Mouse (Mus musculus) lung, postnatal 10 days (tissue): ENCODE results near the gene Ptprf.

ENCODE experiments used
- DNase-seq: peaks from one replicate; pipeline ENCODE4 v3.0.0; 2021

The Ptprf gene

GRCm38 (mm10) chr4:118256217-118256616, 35.0 kb downstream of the Ptprf start:
- DNase-seq, result no peak

- no peak for DNase-seq
Observed at GRCm38 (mm10) chr4:118254953-118255352, 36.3 kb downstream of the Ptprf start.

GRCm38 (mm10) chr4:118247323-118247722, 43.9 kb downstream of the Ptprf start:
- peak; percentile 45 for DNase-seq

- no peak for DNase-seq
Observed at GRCm38 (mm10) chr4:118245847-118246246, 45.4 kb downstream of the Ptprf start.

- DNase-seq, result no peak
Observed at GRCm38 (mm10) chr4:118243791-118244190, 47.4 kb downstream of the Ptprf start.

- DNase-seq, result no peak
Observed at GRCm38 (mm10) chr4:118243298-118243697, 47.9 kb downstream of the Ptprf start.

GRCm38 (mm10) chr4:118239960-118240689, 51.1 kb downstream of the Ptprf start:
- DNase-seq, result no peak

GRCm38 (mm10) chr4:118238666-118239065, 52.5 kb downstream of the Ptprf start:
- no peak for DNase-seq

- no peak for DNase-seq
Observed at GRCm38 (mm10) chr4:118236871-118237270, 54.3 kb downstream of the Ptprf start.

- DNase-seq, result no peak
Observed at GRCm38 (mm10) chr4:118234711-118235388, 56.4 kb downstream of the Ptprf start.

GRCm38 (mm10) chr4:118233886-118234285, 57.3 kb downstream of the Ptprf start:
- DNase-seq, result no peak

- no peak for DNase-seq
Observed at GRCm38 (mm10) chr4:118231861-118232260, 59.3 kb downstream of the Ptprf start.

- peak; percentile 72 for DNase-seq
Observed at GRCm38 (mm10) chr4:118229035-118229770, 62.0 kb downstream of the Ptprf start.

GRCm38 (mm10) chr4:118227398-118227797, 63.8 kb downstream of the Ptprf start:
- no peak for DNase-seq

- DNase-seq, result no peak
Observed at GRCm38 (mm10) chr4:118221261-118221660, 69.9 kb downstream of the Ptprf start.

- DNase-seq, result no peak
Observed at GRCm38 (mm10) chr4:118220756-118221155, 70.4 kb downstream of the Ptprf start.

GRCm38 (mm10) chr4:118219487-118219886, 71.7 kb downstream of the Ptprf start:
- DNase-seq, result no peak

- no peak for DNase-seq
Observed at GRCm38 (mm10) chr4:118218521-118218920, 72.7 kb downstream of the Ptprf start.

- peak; percentile 79 for DNase-seq
Observed at GRCm38 (mm10) chr4:118216726-118217595, 74.2 kb downstream of the Ptprf start.

GRCm38 (mm10) chr4:118214891-118215290, 76.3 kb downstream of the Ptprf start:
- DNase-seq, result no peak

GRCm38 (mm10) chr4:118206918-118207640, 84.1 kb downstream of the Ptprf start:
- DNase-seq, result peak; percentile 32

GRCm38 (mm10) chr4:118205906-118206305, 85.3 kb downstream of the Ptprf start:
- no peak for DNase-seq
